Mouse (Mus musculus) G1E (cell line): ENCODE results near the gene Fam170b. TPM values are rescaled to one million over a fixed set of nuclear protein-coding genes. Genes with fewer than 3 reads are reported as not detected.

Experiments
- ATAC-seq: 2 replicates; pipeline ENCODE4 v1.8.0; 2016; ENCODE audit warnings: mild to moderate bottlenecking; ENCODE audit not compliant: insufficient number of reproducible peaks, poor library complexity, low FRiP score, severe bottlenecking; ENCODE audit errors: extremely low read depth
- DNase-seq: peaks from one replicate; pipeline ENCODE4 v3.0.0; 2012; ENCODE audit warnings: low spot score
- H3K27me3 ChIP-seq: 2 replicates; pipeline ENCODE4 v1.6.1; 2012; ENCODE audit warnings: mild to moderate bottlenecking, low read length, inconsistent platforms; ENCODE audit not compliant: insufficient read depth
- H3K36me3 ChIP-seq: replicated peaks from 2 replicates; pipeline ENCODE3; 2012; ENCODE audit warnings: mild to moderate bottlenecking, inconsistent platforms
- H3K4me1 ChIP-seq: 2 replicates; pipeline ENCODE4 v1.6.1; 2012; ENCODE audit warnings: low read depth, low read length, inconsistent platforms, mixed read lengths; ENCODE audit not compliant: insufficient read depth
- H3K4me3 ChIP-seq: 2 replicates; pipeline ENCODE4 v1.5.1; 2012; ENCODE audit warnings: low read depth, mild to moderate bottlenecking, inconsistent platforms, low read length, moderate library complexity, mixed read lengths
- H3K9me3 ChIP-seq: replicated peaks from 2 replicates; pipeline ENCODE4 v1.6.1; 2012; ENCODE audit warnings: inconsistent platforms
- CTCF ChIP-seq: IDR thresholded peaks from 2 replicates; pipeline ENCODE4 v1.5.1; 2012; ENCODE audit warnings: low read depth, low read length, inconsistent platforms, mixed read lengths
- GATA1 ChIP-seq: IDR thresholded peaks from 2 replicates; pipeline ENCODE4 v1.6.1; 2012; ENCODE audit warnings: borderline replicate concordance, low read length, inconsistent platforms, mixed read lengths
- GATA2 ChIP-seq: IDR thresholded peaks from 2 replicates; pipeline ENCODE4 v1.6.1; 2012; ENCODE audit warnings: low read depth, low read length, inconsistent platforms, borderline replicate concordance
- POLR2AphosphoS5 ChIP-seq: IDR thresholded peaks from 2 replicates; pipeline ENCODE4 v1.6.1; 2012; ENCODE audit warnings: low read depth, low read length, inconsistent platforms; ENCODE audit not compliant: insufficient replicate concordance
- TAL1 ChIP-seq: conservative IDR thresholded peaks from 2 replicates; pipeline ENCODE4 v1.6.1; 2012; ENCODE audit warnings: low read depth, low read length, inconsistent platforms, mixed read lengths
- polyA plus RNA-seq: library from polyadenylated mRNA; stranded (reverse); fragments of >175 nt; gene quantifications from 2 replicates; pipeline ENCODE4 v1.2.3, GENCODE M21; 2012
- total RNA-seq, 2 experiments: library from RNA; stranded (forward) in 1 of 2; stranded (reverse) in 1 of 2; fragments of 200-1000 nt in 1 of 2; fragments of >200 nt in 1 of 2; fragmentation: Nextera tagmentation in 1 of 2; gene quantifications; 2 replicates each; pipeline ENCODE4 v1.2.3; 2014 to 2017

The Fam170b gene
- total RNA-seq (2014; fragmentation: Nextera tagmentation): not detected in 2 replicates
- total RNA-seq (2017): 0.06 and 0.16 TPM in 2 replicates
- polyA plus RNA-seq: not detected in 2 replicates

- ATAC-seq (no peak), DNase-seq (no peak)
- Histone ChIP-seq H3K4me3 (no peak within 1 kb of the TSS), H3K9me3 (peaks cover 61% of the 10 kb centered on the region), H3K36me3 (no peaks in the 10 kb centered on the region), H3K4me1 (no peaks in the 10 kb centered on the region), H3K27me3 (no peaks in the 10 kb centered on the region)
- no peak for TF ChIP-seq GATA1
- TF ChIP-seq GATA2: no peak
- no peak for TF ChIP-seq TAL1
- TF ChIP-seq CTCF: no peak
- TF ChIP-seq POLR2AphosphoS5: no peak
These were observed at the start of gene Fam170b for GRCm38 (mm10) chr14:32833847-32834246. Gene Fam170b (plus strand): TSS chr14:32833962.

- ATAC-seq: no peak
These were observed 49.5 kb upstream of the Fam170b start for GRCm38 (mm10) chr14:32784130-32784747.

DNA sequence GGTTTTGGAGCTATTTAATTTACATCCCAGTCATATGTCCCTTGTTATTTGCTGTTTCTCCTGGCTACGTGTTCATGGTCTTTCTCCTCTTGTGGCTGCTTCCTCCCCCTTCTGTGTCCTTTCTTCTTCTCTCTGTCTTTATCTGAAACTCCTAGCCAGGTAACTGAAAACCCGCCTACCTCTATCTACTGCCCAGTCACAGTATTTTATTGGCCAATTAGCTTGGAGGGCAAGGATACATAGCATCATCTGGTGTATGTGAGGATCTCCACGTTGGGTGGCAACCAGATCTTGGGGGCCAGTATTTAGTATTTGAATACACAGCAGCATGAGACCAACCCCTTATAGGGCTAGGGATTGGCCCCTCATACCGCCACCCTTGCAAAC is 49.0 kb upstream of the Fam170b start:
- Histone ChIP-seq H3K9me3 (peaks cover 48% of the 10 kb centered on the region), H3K4me1 (no peaks in the 10 kb centered on the region), H3K27me3 (no peaks in the 10 kb centered on the region), H3K36me3 (no peaks in the 10 kb centered on the region), H3K4me3 (no peak overlapping the region)
- DNase-seq (no peak), ATAC-seq (no peak)
- no peak for TF ChIP-seq TAL1
- TF ChIP-seq GATA2: no peak
- TF ChIP-seq GATA1: no peak
- TF ChIP-seq CTCF: no peak

More at GRCm38 (mm10) chr14:32784130-32784747, 49.5 kb upstream of the Fam170b start:
- no peak for DNase-seq
- peaks cover 44% of the 10 kb centered on the region for H3K9me3 ChIP-seq
- no peak for TF ChIP-seq GATA1
- H3K36me3 ChIP-seq: no peaks in the 10 kb centered on the region
- no peak overlapping the region for H3K4me3 ChIP-seq
- H3K4me1 ChIP-seq: no peaks in the 10 kb centered on the region
- H3K27me3 ChIP-seq: no peaks in the 10 kb centered on the region

DNA sequence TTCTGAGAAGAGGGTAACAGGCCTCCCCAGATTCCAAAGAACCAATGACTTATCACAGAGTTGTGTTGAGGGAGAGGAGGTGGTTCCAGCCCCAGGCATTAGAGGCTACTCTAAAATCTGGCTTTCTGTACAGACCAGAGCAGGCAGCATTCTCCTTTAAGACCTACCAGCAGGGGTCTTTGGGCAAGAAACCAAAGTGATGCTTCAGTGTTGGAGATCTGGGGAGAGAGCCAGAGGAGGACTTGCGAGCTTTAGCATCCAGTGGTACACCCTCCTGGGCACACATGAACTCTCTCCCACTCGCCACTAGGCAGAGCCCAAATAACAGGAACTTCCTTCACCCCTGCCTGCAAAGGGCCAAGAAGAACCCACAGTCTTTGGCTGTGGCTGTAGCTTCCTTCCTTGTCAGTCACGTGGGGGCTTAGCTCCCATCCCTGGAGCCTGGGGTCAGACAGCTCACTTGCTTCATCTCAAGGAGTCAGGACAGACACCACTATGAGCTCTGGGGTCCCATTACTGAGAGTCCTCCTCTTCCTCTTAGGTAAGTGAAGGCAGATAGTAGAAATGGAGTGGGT is 48.1 kb upstream of the Fam170b start, which contains the start of gene Tmem273:
Gene Tmem273 (plus strand): TSS at position 408 of the 575 bp plus-strand sequence.
- Histone ChIP-seq H3K9me3 (peaks cover 51% of the 10 kb centered on the region), H3K4me1 (no peaks in the 10 kb centered on the region), H3K36me3 (no peaks in the 10 kb centered on the region), H3K27me3 (no peaks in the 10 kb centered on the region), H3K4me3 (no peak within 1 kb of the TSS)
- DNase-seq (no peak), ATAC-seq (no peak)
- no peak for TF ChIP-seq TAL1
- no peak for TF ChIP-seq POLR2AphosphoS5
- no peak for TF ChIP-seq GATA2
- TF ChIP-seq CTCF: no peak
- no peak for TF ChIP-seq GATA1

DNA sequence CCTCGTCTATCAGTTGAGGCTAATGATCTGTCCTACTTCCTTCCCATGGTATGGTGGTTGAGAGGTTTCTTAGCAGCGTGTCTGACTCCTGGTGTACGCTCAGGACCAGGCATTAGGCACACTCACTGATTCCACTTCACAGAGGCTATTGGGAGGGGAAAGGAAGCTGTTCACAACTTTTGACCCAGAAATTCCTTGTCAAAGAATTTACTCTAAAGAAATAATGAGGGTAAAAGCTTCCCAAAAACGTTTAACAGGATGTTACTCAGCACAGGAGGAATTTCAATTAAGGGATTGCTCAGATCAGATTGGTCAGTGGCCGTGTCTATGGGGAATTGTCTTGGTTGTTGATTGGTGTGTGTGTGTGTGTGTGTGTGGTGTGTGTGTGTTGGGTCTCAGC is 46.1 kb upstream of the Fam170b start:
- Histone ChIP-seq H3K9me3 (peaks cover 47% of the 10 kb centered on the region), H3K4me1 (no peaks in the 10 kb centered on the region), H3K36me3 (no peaks in the 10 kb centered on the region), H3K4me3 (no peak overlapping the region), H3K27me3 (no peaks in the 10 kb centered on the region)
- DNase-seq (no peak), ATAC-seq (no peak)
- TF ChIP-seq CTCF (no peak), GATA1 (no peak), TAL1 (no peak), POLR2AphosphoS5 (no peak), GATA2 (no peak)

DNA sequence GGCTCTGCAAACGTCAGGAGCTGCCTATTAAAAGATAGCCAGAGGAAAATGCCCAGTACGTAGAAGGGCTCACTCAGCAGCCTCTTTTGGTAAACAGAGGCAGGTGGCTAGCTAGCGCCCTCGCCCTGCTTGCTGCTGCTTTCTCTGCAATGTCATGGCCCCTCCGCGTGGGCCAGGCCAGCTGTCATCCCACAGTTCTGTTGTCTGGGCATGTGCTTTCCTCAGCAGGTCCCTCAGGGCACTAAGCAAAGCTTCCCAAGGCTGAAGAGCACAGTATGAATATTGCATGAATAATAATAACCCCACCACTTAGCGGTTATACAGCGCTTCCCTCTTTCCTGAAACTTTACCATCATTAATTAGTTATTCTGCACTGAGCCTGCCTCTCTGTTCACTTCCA is 37.4 kb upstream of the Fam170b start:
- no peak for ATAC-seq
- no peaks in the 10 kb centered on the region for H3K4me1 ChIP-seq

More for the DNA sequence above, 37.4 kb upstream of the Fam170b start:
- Histone ChIP-seq H3K27me3 (no peaks in the 10 kb centered on the region), H3K9me3 (peaks cover 56% of the 10 kb centered on the region), H3K36me3 (no peaks in the 10 kb centered on the region), H3K4me3 (no peak overlapping the region)
- DNase-seq: no peak
- TF ChIP-seq GATA2 (no peak), TAL1 (no peak), GATA1 (no peak), POLR2AphosphoS5 (no peak), CTCF (no peak)
